Mouse (Mus musculus) lung, postnatal 0 days (tissue): Measurements from ENCODE around the gene Sash1. TPM values are rescaled to one million over a fixed set of nuclear protein-coding genes. Genes with fewer than 3 reads are reported as not detected.

Source experiments
- ATAC-seq: fragments of 200-750 bp; cut with Nextera tagmentation; 2 replicates; pipeline ENCODE4 v1.8.0; 2017; ENCODE audit warnings: moderate library complexity
- DNase-seq: peaks from one replicate; pipeline ENCODE4 v3.0.0-alpha.2; 2016; ENCODE audit warnings: low spot score
- H3K27ac ChIP-seq: fragments of 300-500 bp; sonication (generic); 2 replicates; pipeline ENCODE4 v1.5.1; 2014; ENCODE audit warnings: antibody characterized with exemption, mild to moderate bottlenecking, low read length, mixed read lengths
- H3K27me3 ChIP-seq: fragments of 300-500 bp; sonication (generic); replicated peaks from 2 replicates; pipeline ENCODE4 v1.6.1; 2014; ENCODE audit warnings: low read length, mixed read lengths; ENCODE audit not compliant: insufficient read depth
- H3K36me3 ChIP-seq: fragments of 300-500 bp; sonication (generic); 2 replicates; pipeline ENCODE4 v1.6.1; 2014; ENCODE audit warnings: low read length, mixed read lengths; ENCODE audit not compliant: insufficient read depth
- H3K4me1 ChIP-seq: fragments of 300-500 bp; sonication (generic); 2 replicates; pipeline ENCODE4 v1.6.1; 2014; ENCODE audit warnings: antibody characterized with exemption, low read depth, low read length, mixed read lengths; ENCODE audit not compliant: insufficient read depth
- H3K4me2 ChIP-seq: fragments of 300-500 bp; sonication (generic); replicated peaks from 2 replicates; pipeline ENCODE4 v1.6.1; 2014; ENCODE audit warnings: low read depth, mild to moderate bottlenecking, low read length, moderate library complexity, mixed read lengths
- H3K4me3 ChIP-seq: fragments of 300-500 bp; sonication (generic); 2 replicates; pipeline ENCODE4 v1.5.1; 2014; ENCODE audit warnings: low read depth, low read length
- H3K9ac ChIP-seq: fragments of 300-500 bp; sonication (generic); replicated peaks from 2 replicates; pipeline ENCODE4 v1.6.1; 2014; ENCODE audit warnings: low read depth, mild to moderate bottlenecking
- H3K9me3 ChIP-seq: fragments of 300-500 bp; sonication (generic); 2 replicates; pipeline ENCODE4 v1.6.1; 2016; ENCODE audit warnings: low read length, mixed read lengths
- CTCF ChIP-seq: IDR thresholded peaks from 2 replicates; pipeline ENCODE4 v1.5.1; 2016; ENCODE audit warnings: antibody characterized with exemption, mild to moderate bottlenecking
- EP300 ChIP-seq: IDR thresholded peaks from 2 replicates; pipeline ENCODE4 v1.6.1; 2016; ENCODE audit warnings: antibody characterized with exemption, mild to moderate bottlenecking, control low read depth
- WGBS: fragments of 180-500 bp; shearing (Covaris S2); extraction: QIAGEN DNeasy Blood & Tissue Kit; methylation state at CpG from one replicate; pipeline ENCODE4 v1.1.7; 2014; 5-methylcytosine and 5-hydroxymethylcytosine counted together
- polyA plus RNA-seq: library from polyadenylated mRNA; unstranded; fragments of >200 nt; fragmentation: Nextera tagmentation; extraction: Ambion mirVana; gene quantifications from 2 replicates; pipeline ENCODE4 v1.2.1, GENCODE M21; 2015

Sash1 gene
- polyA plus RNA-seq, 1 experiment from 2014 or later, result 10.1 TPM

GRCm38 (mm10) chr10:8917798-8918197 is 31.9 kb upstream of the Sash1 start:
- Histone ChIP-seq H3K36me3 (no peaks in the 10 kb centered on the region), H3K27ac (peak overlapping the region; percentile 16; the same call in 1 of the 2 replicates), H3K9ac (no peak overlapping the region), H3K9me3 (no peaks in the 10 kb centered on the region), H3K4me3 (no peak overlapping the region), H3K4me2 (no peak overlapping the region), H3K4me1 (peaks cover 2% of the 10 kb centered on the region; the same call in 1 of the 2 replicates), H3K27me3 (no peaks in the 10 kb centered on the region)
- WGBS, result 44% methylated on average over 2 of the region's 2 CpGs
- no peak for DNase-seq
- TF ChIP-seq CTCF (no peak), EP300 (no peak)
- peak; percentile 62 for ATAC-seq

- Histone ChIP-seq H3K27ac (no peak overlapping the region), H3K9ac (no peak overlapping the region), H3K9me3 (no peaks in the 10 kb centered on the region), H3K4me1 (peaks cover 2% of the 10 kb centered on the region; the same call in 1 of the 2 replicates), H3K4me3 (no peak overlapping the region), H3K36me3 (no peaks in the 10 kb centered on the region), H3K27me3 (no peaks in the 10 kb centered on the region), H3K4me2 (no peak overlapping the region)
- DNase-seq (peak; percentile 50), ATAC-seq (peak; percentile 85)
- TF ChIP-seq CTCF, result no peak
- TF ChIP-seq EP300, result peak; percentile 89
- 42% methylated on average over 4 of the region's 4 CpGs for WGBS
Measured at GRCm38 (mm10) chr10:8917350-8917749, 31.5 kb upstream of the Sash1 start.

- Histone ChIP-seq H3K4me1 (peaks cover 2% of the 10 kb centered on the region; the same call in 1 of the 2 replicates), H3K27ac (no peak overlapping the region), H3K4me3 (no peak overlapping the region), H3K36me3 (no peaks in the 10 kb centered on the region), H3K4me2 (no peak overlapping the region), H3K9me3 (no peaks in the 10 kb centered on the region), H3K27me3 (no peaks in the 10 kb centered on the region), H3K9ac (no peak overlapping the region)
- TF ChIP-seq EP300, result no peak
- TF ChIP-seq CTCF, result no peak
- no peak for DNase-seq
- ATAC-seq, result no peak
- WGBS, result 75% methylated on average over 5 of the region's 5 CpGs
Measured at GRCm38 (mm10) chr10:8915755-8916154, 29.9 kb upstream of the Sash1 start.

- TF ChIP-seq CTCF (no peak), EP300 (no peak)
- no peak overlapping the region for H3K4me2 ChIP-seq
Measured at GRCm38 (mm10) chr10:8913904-8914303, 28.0 kb upstream of the Sash1 start.

GRCm38 (mm10) chr10:8912706-8913275 is 26.9 kb upstream of the Sash1 start:
- H3K4me2 ChIP-seq, result no peak overlapping the region
- H3K9ac ChIP-seq, result no peak overlapping the region
- peak; percentile 53 for TF ChIP-seq CTCF
- TF ChIP-seq EP300, result peak; percentile 77
- H3K4me1 ChIP-seq, result peaks cover 2% of the 10 kb centered on the region; the same call in 1 of the 2 replicates
- no peaks in the 10 kb centered on the region for H3K36me3 ChIP-seq
- no peak overlapping the region for H3K4me3 ChIP-seq
- DNase-seq (peak; percentile 65), ATAC-seq (peak; percentile 75)
- H3K27ac ChIP-seq, result peak overlapping the region; percentile 57; the same call in 1 of the 2 replicates
- 59% methylated on average over 5 of the region's 5 CpGs for WGBS
- no peaks in the 10 kb centered on the region for H3K9me3 ChIP-seq
- no peaks in the 10 kb centered on the region for H3K27me3 ChIP-seq

More at GRCm38 (mm10) chr10:8913904-8914303, 28.0 kb upstream of the Sash1 start:
- H3K9me3 ChIP-seq, result no peaks in the 10 kb centered on the region
- no peak overlapping the region for H3K27ac ChIP-seq
- DNase-seq (no peak), ATAC-seq (no peak)
- H3K4me3 ChIP-seq, result no peak overlapping the region
- H3K27me3 ChIP-seq, result no peaks in the 10 kb centered on the region
- no peaks in the 10 kb centered on the region for H3K36me3 ChIP-seq
- H3K9ac ChIP-seq, result no peak overlapping the region
- peaks cover 2% of the 10 kb centered on the region; the same call in 1 of the 2 replicates for H3K4me1 ChIP-seq
- WGBS, result 71% methylated on average over 4 of the region's 4 CpGs

- no peaks in the 10 kb centered on the region for H3K36me3 ChIP-seq
- WGBS, result 56% methylated on average over 4 of the region's 4 CpGs
- H3K9ac ChIP-seq, result no peak overlapping the region
- H3K9me3 ChIP-seq, result no peaks in the 10 kb centered on the region
- H3K4me1 ChIP-seq, result peaks cover 2% of the 10 kb centered on the region; the same call in 1 of the 2 replicates
- no peak overlapping the region for H3K4me2 ChIP-seq
- ATAC-seq (peak; percentile 34), DNase-seq (peak; percentile 28)
- H3K27ac ChIP-seq, result peak overlapping the region; percentile 57
- H3K4me3 ChIP-seq, result no peak overlapping the region
- TF ChIP-seq CTCF (no peak), EP300 (no peak)
- H3K27me3 ChIP-seq, result no peaks in the 10 kb centered on the region
Measured at GRCm38 (mm10) chr10:8912213-8912612, 26.3 kb upstream of the Sash1 start.
